Mouse (Mus musculus) liver, embryonic 12.5 days (tissue): ENCODE data around the gene Leap2. TPM values are rescaled to one million over a fixed set of nuclear protein-coding genes. Genes with fewer than 3 reads are reported as not detected.

Source experiments
- ATAC-seq: fragments of 200-750 bp; cut with Nextera tagmentation; 2 replicates; pipeline ENCODE4 v1.8.0; 2017; ENCODE audit warnings: moderate number of reproducible peaks, mild to moderate bottlenecking, moderate library complexity
- H3K27ac ChIP-seq: fragments of 300-500 bp; sonication (generic); 2 replicates; pipeline ENCODE4 v1.5.1; 2016; ENCODE audit warnings: mild to moderate bottlenecking
- H3K27me3 ChIP-seq: fragments of 300-500 bp; sonication (generic); replicated peaks from 2 replicates; pipeline ENCODE4 v1.6.1; 2016; ENCODE audit warnings: mild to moderate bottlenecking, moderate library complexity
- H3K36me3 ChIP-seq: fragments of 300-500 bp; sonication (generic); 2 replicates; pipeline ENCODE4 v1.6.1; 2016; ENCODE audit warnings: mild to moderate bottlenecking, moderate library complexity
- H3K4me1 ChIP-seq: fragments of 300-500 bp; sonication (generic); 2 replicates; pipeline ENCODE4 v1.6.1; 2016
- H3K4me2 ChIP-seq: fragments of 300-500 bp; sonication (generic); 2 replicates; pipeline ENCODE4 v1.6.1; 2016; ENCODE audit warnings: mild to moderate bottlenecking, moderate library complexity
- H3K4me3 ChIP-seq: fragments of 300-500 bp; sonication (generic); 2 replicates; pipeline ENCODE4 v1.5.1; 2016; ENCODE audit warnings: mild to moderate bottlenecking, moderate library complexity
- H3K9ac ChIP-seq: fragments of 300-500 bp; sonication (generic); 2 replicates; pipeline ENCODE4 v1.6.1; 2016; ENCODE audit warnings: mild to moderate bottlenecking, moderate library complexity
- H3K9me3 ChIP-seq: fragments of 300-500 bp; sonication (generic); replicated peaks from 2 replicates; pipeline ENCODE4 v1.6.1; 2016; ENCODE audit warnings: mild to moderate bottlenecking, moderate library complexity
- WGBS: fragments of 180-500 bp; shearing (Covaris S2); methylation state at CpG from one replicate; pipeline ENCODE4 v1.1.7; 2016; ENCODE audit not compliant: insufficient replicate concordance; 5-methylcytosine and 5-hydroxymethylcytosine counted together
- microRNA-seq: library from miRNA; unstranded; fragments of <30 nt; microRNA quantifications from one replicate; pipeline ENCODE4, GENCODE M21; 2017
- polyA plus RNA-seq: library from polyadenylated mRNA; unstranded; fragments of >200 nt; fragmentation: Nextera tagmentation; extraction: Ambion mirVana; gene quantifications from 2 replicates; pipeline ENCODE4 v1.2.1, GENCODE M21; 2016

Gene Leap2
- polyA plus RNA-seq, 1 experiment from 2014 or later: 5.4 TPM

DNA sequence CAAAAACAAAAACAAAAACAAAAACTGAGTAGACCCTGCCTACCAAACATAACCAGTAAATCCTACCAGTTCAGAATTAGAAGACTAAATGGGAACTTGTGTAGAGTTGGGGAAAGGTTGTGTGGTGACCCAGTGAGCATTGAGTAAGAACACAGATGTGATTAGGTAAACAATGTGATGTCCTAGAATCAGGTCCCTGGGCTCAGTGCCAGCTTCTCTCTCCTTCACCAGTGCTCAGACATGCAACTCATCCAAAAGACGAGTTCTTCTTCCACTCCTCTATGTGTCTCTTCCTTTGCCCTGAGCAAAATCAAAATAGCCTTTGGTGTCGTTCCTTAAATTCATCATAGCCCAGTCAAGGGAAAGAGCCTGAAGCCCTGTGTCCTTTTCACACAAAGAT lies 1.9 kb upstream of the Leap2 start:
- no peak overlapping the region for H3K4me2 ChIP-seq
- ATAC-seq: no peak
- H3K9ac ChIP-seq: no peak overlapping the region
- H3K4me1 ChIP-seq: peaks cover 14% of the 10 kb centered on the region
- H3K4me3 ChIP-seq: no peak overlapping the region
- 50% methylated on average over 2 of the region's 2 CpGs for WGBS
- no peaks in the 10 kb centered on the region for H3K27me3 ChIP-seq
- no peaks in the 10 kb centered on the region for H3K9me3 ChIP-seq
- H3K36me3 ChIP-seq: peaks cover 32% of the 10 kb centered on the region
- H3K27ac ChIP-seq: no peak overlapping the region

DNA sequence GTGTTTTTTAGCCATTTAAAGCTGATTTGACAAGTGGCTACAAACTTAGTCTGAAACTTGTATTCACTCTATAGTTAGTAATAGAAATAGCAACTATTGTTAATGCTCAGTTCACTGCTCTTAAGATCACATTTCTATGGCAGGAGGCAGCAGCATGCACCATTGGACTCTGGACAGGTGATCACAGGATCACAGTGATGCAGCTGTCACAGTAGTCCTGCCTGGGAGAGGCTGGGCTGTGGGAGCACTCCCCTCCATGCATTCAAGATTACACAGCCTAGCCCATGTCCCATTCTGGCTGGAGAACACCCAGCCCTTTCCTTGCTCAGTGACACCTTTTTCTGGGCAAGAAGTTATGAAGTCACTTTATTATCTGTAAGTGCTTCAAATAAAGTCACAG lies 4.9 kb downstream of the Leap2 start:
- peaks cover 70% of the 10 kb centered on the region for H3K36me3 ChIP-seq
- H3K27me3 ChIP-seq: no peaks in the 10 kb centered on the region
- H3K4me2 ChIP-seq: no peak overlapping the region
- no peaks in the 10 kb centered on the region for H3K9me3 ChIP-seq
- no peak overlapping the region for H3K4me3 ChIP-seq
- H3K9ac ChIP-seq: no peak overlapping the region
- no peaks in the 10 kb centered on the region for H3K4me1 ChIP-seq
- no peak for ATAC-seq
- H3K27ac ChIP-seq: no peak overlapping the region

DNA sequence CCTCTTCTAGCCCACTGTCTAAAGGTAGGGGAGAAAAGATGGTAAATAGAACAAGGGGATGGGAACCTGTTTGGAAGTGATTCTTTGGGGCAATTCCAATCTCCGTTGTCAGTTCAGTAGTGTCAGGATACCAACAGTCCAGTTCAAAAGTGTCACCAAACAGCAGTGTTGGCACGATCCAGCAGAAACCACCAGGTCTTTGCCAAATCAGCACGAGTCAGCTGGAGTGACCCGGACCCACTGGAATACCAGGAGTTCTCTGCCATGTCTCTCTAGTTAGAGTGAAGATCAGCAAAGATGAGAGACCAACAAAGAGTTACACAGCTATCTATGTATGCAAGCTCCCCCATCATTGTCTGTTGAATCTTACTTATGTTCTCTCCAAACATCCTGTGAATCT lies 9.1 kb downstream of the Leap2 start:
- H3K27ac ChIP-seq: no peak overlapping the region
- no peak for ATAC-seq
- no peak overlapping the region for H3K4me3 ChIP-seq
- 83% methylated on average over 4 of the region's 4 CpGs for WGBS
- no peaks in the 10 kb centered on the region for H3K27me3 ChIP-seq
- peaks cover 92% of the 10 kb centered on the region for H3K36me3 ChIP-seq
- H3K4me2 ChIP-seq: no peak overlapping the region
- H3K4me1 ChIP-seq: no peaks in the 10 kb centered on the region
- H3K9me3 ChIP-seq: no peaks in the 10 kb centered on the region
- no peak overlapping the region for H3K9ac ChIP-seq

DNA sequence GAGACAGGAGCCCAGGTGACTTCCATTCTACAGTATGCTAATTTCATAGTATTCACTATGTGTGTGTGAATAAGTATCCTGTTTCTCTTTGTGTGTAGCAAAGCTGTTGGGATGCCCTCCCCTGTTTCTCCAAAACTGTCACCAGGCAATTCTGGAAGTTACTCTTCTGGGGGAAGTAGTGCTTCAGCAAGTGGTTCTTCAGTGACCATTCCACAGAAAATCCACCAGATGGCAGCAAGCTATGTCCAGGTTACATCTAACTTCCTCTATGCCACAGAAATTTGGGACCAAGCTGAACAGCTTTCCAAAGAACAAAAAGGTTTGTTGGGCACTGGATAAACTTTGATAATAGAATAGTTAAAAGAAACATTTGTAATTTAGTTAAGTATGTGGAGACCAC lies 11.2 kb downstream of the Leap2 start:
- H3K9me3 ChIP-seq: no peaks in the 10 kb centered on the region
- H3K27ac ChIP-seq: no peak overlapping the region
- ATAC-seq: no peak
- H3K4me3 ChIP-seq: no peak overlapping the region
- no peaks in the 10 kb centered on the region for H3K4me1 ChIP-seq
- no peak overlapping the region for H3K4me2 ChIP-seq
- H3K36me3 ChIP-seq: peaks cover 89% of the 10 kb centered on the region
- no peak overlapping the region for H3K9ac ChIP-seq
- no peaks in the 10 kb centered on the region for H3K27me3 ChIP-seq

DNA sequence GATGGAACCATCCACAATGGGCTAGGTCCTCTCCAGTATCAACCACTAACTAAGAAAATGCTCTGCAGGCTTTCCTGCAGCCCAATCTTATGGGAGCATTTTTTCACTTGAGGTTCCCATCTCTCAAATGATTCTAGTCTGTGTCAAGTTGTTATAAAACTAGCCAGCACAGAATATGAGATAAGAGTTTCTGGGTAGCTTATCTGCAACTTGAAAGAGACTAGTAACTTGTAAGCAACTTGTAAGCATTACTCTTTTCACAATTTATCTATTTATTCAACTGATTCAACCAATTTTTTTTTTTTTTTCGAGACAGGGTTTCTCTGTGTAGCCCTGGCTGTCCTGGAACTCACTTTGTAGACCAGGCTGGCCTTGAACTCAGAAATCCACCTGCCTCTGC lies 19.3 kb downstream of the Leap2 start:
- Histone ChIP-seq H3K36me3 (peaks cover 84% of the 10 kb centered on the region), H3K27ac (no peak overlapping the region), H3K4me3 (no peak overlapping the region), H3K4me1 (peaks cover 7% of the 10 kb centered on the region), H3K27me3 (no peaks in the 10 kb centered on the region), H3K4me2 (no peak overlapping the region), H3K9me3 (no peaks in the 10 kb centered on the region), H3K9ac (no peak overlapping the region)
- WGBS: 37% methylated on average over 1 of the region's 1 CpGs
- ATAC-seq: no peak

DNA sequence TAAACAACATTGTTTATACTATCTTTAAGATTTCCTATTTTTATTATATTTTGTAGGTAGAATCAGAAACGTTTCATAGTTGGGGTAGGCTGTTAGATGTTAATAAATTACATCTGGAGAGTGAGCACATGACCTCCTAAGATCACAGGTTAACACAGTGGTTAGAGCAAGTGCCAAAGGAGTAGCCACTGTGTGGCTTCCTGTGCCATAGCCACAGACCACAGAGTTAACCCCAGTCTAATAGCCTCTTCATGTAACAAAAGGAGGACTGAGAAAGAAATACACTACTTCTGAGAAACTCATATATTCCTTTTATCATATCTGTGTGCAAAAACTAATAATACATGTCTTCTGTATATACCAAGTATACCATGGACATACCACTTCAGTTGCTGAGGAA lies 29.1 kb downstream of the Leap2 start:
- ATAC-seq: no peak
- Histone ChIP-seq H3K27ac (no peak overlapping the region), H3K36me3 (peaks cover 64% of the 10 kb centered on the region), H3K27me3 (no peaks in the 10 kb centered on the region), H3K4me1 (0 out of 2 replicates have a peak, but pooled peaks cover 4% of the 10 kb centered on the region), H3K9ac (no peak overlapping the region), H3K4me3 (no peak overlapping the region), H3K9me3 (no peaks in the 10 kb centered on the region), H3K4me2 (no peak overlapping the region)
- WGBS: 63% methylated on average over 1 of the region's 1 CpGs

DNA sequence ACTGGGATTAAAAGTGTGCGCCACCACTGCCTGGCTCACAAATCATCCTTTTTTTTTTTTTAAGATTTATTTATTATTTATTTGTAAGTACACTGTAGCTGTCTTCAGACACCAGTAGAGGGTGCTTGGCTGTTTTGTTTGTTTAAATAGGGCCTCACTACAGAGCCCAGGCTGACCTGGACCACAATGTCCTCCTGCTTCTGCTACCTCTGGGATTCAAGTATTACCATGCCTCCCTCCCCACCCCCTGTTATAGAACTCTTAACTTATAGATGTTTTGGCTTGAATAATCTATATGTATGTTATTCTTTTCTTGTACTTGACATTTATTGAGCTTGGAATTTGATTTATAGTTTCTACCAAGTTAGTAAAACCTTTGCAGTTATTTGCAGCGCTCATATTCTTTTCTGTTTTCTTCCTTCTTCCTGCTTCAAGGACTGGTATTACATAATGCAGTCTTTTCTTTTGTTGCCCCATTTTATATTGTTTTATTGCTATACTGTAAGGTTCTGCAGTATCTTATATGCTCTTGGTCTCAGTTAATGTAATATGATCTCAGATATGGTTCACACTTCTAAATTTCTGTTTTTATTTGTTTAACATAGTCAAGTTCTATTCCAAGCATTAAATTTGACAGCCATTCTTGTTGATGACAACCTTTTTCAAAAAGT lies 39.1 kb downstream of the Leap2 start:
- peaks cover 5% of the 10 kb centered on the region for H3K4me1 ChIP-seq
- no peak overlapping the region for H3K4me2 ChIP-seq
- no peak overlapping the region for H3K9ac ChIP-seq
- no peaks in the 10 kb centered on the region for H3K9me3 ChIP-seq
- no peak overlapping the region for H3K4me3 ChIP-seq
- WGBS: 90% methylated on average over 2 of the region's 2 CpGs
- H3K27me3 ChIP-seq: no peaks in the 10 kb centered on the region
- ATAC-seq: no peak
- H3K36me3 ChIP-seq: peaks cover 34% of the 10 kb centered on the region
- H3K27ac ChIP-seq: no peak overlapping the region

DNA sequence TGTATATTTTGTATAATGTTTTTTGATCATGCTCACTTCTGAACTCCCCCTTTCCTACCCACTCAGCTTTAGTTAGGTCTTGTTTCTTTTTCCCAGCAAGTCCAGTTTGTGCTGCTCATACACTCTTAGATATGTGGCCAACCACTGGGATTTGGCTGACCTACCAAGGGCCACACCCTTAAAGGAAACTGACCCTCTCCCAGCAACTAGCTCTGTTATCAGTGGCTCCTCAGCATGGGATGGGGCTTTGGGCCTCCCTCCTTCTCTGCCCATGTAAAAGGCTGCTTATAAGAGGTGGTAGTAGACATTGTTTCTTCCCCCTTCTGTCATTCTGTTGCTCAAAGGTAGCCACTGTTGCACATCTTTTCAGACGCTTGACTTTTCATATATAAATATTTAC lies 44.1 kb downstream of the Leap2 start:
- peak; percentile 74 for ATAC-seq
- peak overlapping the region; percentile 39 for H3K4me2 ChIP-seq
- H3K4me3 ChIP-seq: no peak overlapping the region
- peaks cover 16% of the 10 kb centered on the region for H3K4me1 ChIP-seq
- H3K9ac ChIP-seq: no peak overlapping the region
- no peak overlapping the region for H3K27ac ChIP-seq
- H3K27me3 ChIP-seq: no peaks in the 10 kb centered on the region
- H3K9me3 ChIP-seq: no peaks in the 10 kb centered on the region
- H3K36me3 ChIP-seq: peaks cover 39% of the 10 kb centered on the region
- WGBS: 50% methylated on average over 1 of the region's 1 CpGs

Small RNAs within 50 kb of the gene (microRNA-seq; reads per million reads assigned to microRNA genes)
- not detected for gene Mir6920

Other genes with a start within 250 kb of the Leap2 start
- 101 and 103 TPM in 2 replicates for gene Hspa4, start 122.7 kb downstream of the Leap2 start, polyA plus RNA-seq
- gene Zcchc10, start 98.5 kb downstream of the Leap2 start, polyA plus RNA-seq: 18.3 and 19.8 TPM in 2 replicates
- 18.8 and 19.8 TPM in 2 replicates for gene Aff4, start 72.3 kb downstream of the Leap2 start, polyA plus RNA-seq
- 641 and 664 TPM in 2 replicates for gene Uqcrq, start 7.7 kb upstream of the Leap2 start, polyA plus RNA-seq
- gene Gdf9, start 7.9 kb upstream of the Leap2 start, polyA plus RNA-seq: 0.21 and 0.33 TPM in 2 replicates
- 0.05 and 0.10 TPM in 2 replicates for gene Gm10447, start 33.9 kb upstream of the Leap2 start, polyA plus RNA-seq
- gene Shroom1, start 34.0 kb upstream of the Leap2 start, polyA plus RNA-seq: 1.9 and 2.0 TPM in 2 replicates
- gene Gm9837, start 47.3 kb upstream of the Leap2 start, polyA plus RNA-seq: not detected in 2 replicates
- 0.14 and 0.48 TPM in 2 replicates for gene Gm9945, start 57.0 kb upstream of the Leap2 start, polyA plus RNA-seq
- 9.8 and 10.1 TPM in 2 replicates for gene Sowaha, start 57.1 kb upstream of the Leap2 start, polyA plus RNA-seq
- gene Sept8, start 96.1 kb upstream of the Leap2 start, polyA plus RNA-seq: 33.5 and 34.3 TPM in 2 replicates
- 13.7 and 14.5 TPM in 2 replicates for gene Kif3a, start 144.2 kb upstream of the Leap2 start, polyA plus RNA-seq
- 0.81 TPM in 2 replicates for gene Il4, start 195.5 kb upstream of the Leap2 start, polyA plus RNA-seq
- not detected in 2 replicates for gene Il13, start 211.5 kb upstream of the Leap2 start, polyA plus RNA-seq